Mouse (Mus musculus) layer of hippocampus, adult 18-20 months (tissue): ENCODE measurements at regions not wholly inside any gene's neighbourhood (a gene's known extent, or its start where the extent isn't known, plus 50 kb on each side); places are given as distances from the start of the nearest gene placed in this dataset.

Experiments
- DNase-seq, 2 experiments: peaks; one replicate each; pipeline ENCODE4 v3.0.0; 2022; ENCODE audit warnings: low spot score in 2 of 2

DNA sequence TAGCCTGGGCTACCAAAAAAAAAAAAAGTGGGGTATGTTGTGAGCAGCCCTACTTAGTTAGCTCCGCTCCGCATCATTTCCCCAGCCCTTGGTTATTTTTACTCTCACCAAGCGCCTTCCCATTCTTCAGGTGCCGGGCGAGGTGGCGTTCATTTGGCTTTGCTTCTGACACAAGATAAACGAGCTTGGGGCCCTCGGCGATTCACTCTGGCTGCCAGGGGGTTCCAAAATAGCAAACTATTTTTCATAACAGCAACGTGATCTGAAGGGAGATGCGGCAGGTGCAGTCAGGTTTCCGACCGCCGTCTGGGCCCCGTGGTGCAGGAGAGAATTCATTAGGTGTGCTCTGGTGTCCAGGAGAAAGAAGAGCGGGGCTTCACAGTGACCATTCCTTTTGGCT lies 403.6 kb upstream of the Rora start:
- no peak for DNase-seq

DNA sequence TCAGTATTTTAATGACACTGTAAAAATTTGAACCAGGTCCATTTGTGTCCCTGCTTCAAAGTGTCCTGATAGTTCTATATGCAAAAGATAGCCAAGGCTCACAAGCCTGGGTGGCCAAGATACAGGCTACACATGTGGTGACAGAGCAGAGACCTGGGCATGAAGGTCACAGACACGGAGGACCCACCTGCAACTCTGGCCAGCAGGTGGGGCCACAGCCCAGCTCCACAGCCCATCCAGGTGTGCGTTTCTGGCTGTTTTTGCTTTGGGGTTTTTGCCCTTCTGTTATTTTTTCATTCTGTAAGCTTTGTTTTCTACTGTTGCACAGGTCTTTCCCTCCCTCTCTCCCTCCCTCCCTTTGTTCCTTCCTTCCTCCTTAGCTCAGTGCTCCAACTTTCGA lies 399.4 kb upstream of the Rora start:
- no peak for DNase-seq

DNA sequence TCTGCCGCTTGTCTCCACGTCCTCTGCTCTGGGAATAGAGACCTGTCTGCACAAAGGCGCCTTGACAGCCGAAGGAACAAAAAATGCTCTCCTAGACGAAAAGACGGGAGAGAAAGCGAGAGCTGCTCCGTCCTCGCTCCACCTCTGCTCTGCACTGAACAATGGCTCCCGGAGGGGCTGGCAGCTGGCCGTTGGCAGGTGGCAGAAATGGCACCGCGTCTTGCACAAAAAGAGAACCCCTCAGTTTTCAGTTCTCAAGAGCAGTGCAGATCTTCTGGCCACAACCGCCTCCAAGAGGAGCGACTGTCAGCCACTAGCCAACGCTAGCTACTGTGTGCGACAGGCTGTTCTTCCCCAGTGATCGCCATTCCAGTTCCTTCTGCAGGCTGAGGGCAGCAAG lies 385.0 kb upstream of the Rora start:
- DNase-seq, result peak in 1 of 2 experiments; percentile 4

DNA sequence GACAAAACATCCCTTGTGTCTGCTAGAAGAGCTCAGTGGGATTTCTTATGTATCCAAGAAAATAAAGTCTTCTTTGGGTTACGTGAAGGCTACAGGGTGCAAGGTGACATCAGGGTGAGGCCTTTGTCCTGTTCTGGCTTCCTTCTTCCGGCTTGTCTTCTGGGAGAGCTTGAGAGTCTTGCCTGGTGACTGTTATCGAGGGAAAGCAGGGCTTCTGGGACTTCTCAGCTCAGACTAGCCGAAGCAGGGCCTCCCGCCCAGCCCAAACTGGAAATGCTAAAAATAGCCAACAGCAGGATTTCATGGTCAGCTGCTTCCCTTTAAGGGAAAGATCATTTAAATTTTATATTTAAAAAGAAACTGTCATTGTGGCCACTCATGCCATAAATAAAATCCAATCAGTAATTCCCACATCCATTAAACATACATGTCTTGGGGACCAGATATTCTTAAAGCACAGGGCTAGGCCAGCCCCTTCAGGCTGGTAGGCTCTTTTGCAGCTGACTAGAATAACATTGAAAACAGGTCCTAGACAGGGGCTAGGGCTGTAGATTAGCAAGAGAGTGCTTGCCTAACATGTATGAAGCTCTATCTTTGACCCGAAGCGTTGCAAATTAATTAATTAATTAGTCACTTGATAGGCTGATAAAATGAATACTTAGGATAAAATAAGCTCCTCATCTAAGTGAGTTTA lies 351.2 kb upstream of the Rora start:
- DNase-seq, result no peak

DNA sequence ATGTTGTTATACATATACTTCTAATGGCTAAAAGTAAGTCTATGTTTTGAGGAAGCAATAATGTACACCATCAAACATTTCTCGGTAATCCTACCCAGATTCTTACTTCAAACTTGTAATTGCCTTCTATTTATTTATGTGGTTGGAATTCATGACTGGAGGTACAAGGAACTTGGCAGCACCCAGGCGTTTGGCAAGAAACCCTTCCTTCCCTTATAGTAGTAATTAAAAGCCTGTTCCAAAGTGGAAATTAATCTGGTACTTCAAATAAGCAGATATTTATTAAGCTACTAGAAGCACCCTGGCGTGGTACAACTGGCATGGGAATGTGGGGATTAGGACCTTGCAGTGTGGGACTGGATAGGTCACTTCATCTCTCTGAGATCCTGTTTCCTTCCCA lies 322.9 kb upstream of the Rora start:
- DNase-seq, result peak in 1 of 2 experiments; percentile 7

DNA sequence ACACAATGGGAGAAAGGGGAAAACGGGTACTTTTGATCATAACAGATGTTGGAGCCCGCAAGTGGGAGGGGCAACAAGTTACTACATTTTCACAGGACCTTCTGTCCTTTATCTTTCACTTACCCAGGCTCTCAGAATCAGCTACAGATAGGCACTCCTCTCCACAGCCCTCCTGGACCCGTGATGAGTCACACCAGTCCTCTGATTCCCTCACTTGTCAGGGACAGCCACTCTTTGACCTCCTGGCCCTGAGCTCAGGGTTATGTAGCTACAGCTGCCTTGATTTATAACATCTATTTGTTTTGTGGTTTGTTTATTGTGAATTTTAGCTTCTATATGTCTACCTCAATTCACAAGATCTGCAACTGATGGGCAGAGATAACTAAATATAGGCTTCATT lies 312.7 kb upstream of the Rora start:
- DNase-seq, result no peak

DNA sequence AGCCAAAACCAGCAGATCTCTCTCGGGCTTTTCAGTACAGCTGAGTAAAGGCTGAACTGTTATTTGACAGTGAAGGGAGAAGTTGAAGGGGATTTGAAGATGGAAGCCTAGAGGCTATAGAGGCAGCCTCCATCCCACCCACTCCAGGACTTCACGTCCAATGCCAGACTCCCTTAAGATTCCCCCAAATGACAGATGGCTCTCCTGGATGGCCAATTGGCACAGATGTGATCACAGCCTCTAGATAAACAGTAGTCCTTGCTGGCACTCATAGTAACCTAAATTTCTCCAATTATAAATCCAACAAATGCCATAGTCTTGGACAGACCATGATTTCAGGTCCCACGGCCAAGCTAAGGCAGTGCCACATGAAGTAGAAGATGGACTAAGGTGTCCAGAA lies 312.1 kb upstream of the Rora start:
- DNase-seq, result no peak

DNA sequence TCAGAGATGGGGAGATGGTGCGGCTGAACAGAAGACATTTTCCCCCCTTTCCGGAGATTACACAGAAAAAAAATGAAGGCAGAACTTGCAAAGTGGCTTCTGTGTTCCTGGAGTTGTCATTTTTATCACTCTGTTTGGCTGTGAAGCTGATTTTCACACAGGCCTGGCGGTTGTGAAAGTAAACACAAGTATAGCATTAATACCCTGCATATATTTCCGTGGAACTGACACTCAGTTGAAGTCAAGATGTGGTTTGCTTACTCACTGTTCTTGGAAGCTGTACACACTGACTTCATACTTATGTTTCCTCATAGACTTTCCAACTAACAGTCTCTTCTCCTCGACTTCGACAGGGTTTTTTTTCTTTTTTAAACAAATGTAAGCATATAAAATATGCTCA lies 306.2 kb upstream of the Rora start:
- DNase-seq, result no peak

DNA sequence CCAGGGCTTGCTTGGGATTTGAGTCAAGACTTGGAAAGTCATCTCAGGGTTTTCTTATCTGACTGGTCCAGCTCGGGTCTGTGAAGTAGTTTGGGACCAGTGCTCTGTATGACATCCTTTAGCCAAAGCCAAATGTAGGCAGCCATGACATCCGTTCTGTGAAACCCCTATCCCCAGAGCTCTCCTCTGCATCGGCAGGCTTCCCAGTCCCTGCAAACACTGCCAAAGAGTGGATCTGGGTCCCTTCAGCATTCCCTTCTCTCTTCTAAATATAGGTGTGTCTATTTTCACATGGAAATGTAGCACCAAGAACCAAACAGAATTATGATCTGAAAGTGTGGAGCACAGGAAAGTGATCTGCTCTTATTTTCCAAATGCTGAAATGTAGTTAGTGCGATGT lies 302.1 kb upstream of the Rora start:
- no peak for DNase-seq

DNA sequence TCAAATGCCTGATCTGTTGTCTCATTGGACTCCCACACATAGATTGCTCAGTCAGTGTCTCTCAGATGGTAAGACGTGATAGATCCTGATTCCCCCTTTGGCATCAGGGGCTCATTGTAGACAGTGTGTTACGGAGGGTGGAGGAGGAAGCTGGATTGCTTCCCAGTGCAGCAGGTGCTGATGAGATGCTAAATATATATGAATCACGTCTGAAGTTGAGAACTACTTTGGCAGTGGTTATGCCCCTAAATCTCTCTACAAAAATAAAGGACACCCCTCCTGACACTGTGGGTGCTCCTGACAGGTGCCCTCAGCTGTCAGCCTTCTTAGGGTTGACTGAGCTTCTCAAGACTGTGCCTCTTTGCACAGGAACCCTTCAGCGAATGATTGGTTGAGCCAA lies 299.1 kb upstream of the Rora start:
- DNase-seq, result peak; percentile 58 to 78

DNA sequence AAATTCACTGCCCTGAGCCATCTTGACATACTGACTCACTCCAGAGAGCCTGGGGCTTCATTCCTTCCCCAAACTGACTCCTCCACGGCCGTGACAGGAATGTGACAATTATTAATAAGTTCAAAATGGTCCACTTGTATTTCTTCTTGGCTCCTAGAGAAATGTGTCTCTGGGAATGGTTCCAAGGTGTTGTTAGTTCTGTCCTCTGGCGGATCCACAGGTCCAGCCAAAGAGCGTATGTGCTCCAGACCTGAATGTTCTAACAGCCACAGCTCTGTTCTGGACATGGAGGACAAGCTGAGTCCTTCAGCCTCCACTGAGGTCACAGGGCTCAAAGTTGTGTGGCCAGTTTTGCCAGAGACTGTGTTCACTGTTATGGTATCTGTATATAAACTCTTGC lies 297.5 kb upstream of the Rora start:
- no peak for DNase-seq

DNA sequence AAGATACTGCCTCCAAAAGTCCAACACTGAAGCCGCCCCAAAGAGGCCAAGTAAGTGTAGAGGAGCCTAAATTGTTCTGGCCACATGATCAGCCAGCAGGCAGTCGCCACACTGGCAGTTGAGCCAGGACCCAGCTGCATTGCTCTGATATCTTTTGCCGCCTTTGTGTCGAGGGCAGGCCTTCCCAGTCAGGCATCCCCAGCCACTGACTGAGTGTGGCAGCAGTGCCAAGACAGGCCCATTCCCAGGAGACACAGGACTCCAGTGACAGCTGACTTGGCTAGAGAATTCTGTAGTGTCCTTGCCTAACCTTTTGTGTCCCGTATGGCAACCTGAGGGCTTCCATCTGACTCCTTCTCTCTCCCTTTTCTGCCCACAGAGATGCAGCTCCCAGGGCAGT lies 296.4 kb upstream of the Rora start:
- no peak for DNase-seq

DNA sequence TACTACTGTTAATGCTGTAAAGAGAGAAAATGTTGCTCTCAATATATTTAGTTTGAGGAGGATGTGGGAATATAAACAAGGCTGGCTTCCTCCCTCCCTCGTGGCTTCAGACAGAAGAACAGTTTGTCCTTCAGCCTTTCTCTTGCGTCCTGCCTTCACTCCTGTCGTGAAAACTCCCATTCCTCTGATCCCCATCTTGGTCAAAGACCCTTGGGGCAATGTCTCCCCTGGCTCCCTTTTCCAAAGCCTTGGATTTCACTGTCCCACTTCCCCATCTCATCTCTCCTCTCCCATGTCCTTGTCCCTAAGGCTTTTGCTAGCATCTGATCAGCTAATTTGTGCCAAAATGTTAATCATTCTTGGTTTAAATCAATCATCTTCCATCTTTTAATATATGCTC lies 286.6 kb upstream of the Rora start:
- no peak for DNase-seq

DNA sequence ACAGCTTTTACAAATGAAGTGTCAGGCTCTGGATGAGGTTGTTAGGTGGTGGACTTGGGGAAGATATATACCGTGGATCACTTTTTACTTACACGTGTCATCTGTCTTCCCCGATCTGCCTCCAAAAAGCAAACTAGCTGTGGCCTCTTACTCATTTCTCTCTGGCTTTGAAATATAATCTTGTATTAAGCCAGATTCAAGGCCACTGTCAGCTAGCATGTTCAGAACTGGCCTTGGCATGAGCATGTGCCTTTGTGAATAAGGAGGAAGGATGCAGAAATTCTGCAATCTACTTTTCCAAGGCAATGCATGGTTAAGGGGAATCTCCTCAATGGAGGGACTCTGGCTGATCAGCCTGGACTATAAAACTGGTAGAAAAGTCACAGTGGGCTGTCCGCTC lies 286.0 kb upstream of the Rora start:
- DNase-seq, result no peak

DNA sequence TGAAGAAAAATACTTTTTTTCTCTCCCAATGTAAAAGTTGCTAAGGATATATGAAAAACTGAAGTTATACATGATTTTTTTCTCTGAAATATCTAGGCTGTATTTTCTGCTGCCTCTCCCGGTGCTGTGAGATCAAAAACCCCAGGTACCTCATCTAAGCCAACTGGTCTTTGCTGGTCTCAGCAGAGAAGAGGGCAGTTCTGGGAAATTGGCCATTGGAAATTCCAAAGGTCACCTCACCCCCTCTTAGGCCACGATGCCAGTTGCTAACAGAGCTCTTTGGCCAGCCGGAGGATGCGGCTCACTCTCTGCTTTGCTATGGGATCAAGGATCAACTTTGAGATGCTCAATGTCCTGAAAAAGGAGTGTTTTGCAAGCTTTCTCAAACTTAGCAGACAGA lies 280.9 kb upstream of the Rora start:
- DNase-seq, result no peak

DNA sequence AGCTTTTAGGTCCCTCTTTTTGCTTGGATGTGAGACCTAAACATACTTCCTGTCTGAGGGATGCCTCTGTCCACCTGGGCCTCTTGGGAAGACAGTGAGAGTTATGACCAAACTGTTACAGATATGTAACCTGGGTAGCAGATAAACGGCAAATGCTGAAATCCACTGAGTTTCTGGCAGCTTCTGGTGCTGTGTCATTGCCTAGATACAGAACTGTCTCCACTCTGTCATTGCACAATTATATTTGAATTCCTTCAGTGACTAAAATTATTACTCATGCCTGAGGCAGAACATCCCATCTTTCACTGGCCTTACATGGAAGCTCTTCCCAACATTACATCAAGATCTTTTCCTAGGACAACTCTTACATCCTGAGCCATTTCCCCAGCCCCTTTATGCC lies 277.4 kb upstream of the Rora start:
- DNase-seq, result no peak

DNA sequence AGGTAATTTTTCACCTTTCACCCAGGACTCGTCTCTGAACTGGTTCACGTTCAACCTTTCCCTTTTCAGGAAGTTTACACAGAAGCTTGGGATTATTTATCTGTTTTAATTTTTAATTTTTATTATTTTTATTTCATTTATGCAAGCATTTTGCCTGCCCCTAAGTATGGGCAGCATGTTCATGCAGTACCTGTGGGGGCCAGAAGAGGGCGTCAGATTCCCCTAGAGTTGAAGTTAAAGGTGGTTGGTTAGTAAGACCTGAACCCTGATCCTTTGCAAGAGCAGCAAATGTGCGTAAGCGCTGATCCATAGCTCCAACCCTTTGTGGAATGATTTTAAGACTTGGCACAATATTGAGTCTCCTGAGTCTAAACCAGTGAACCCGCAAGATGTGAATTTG lies 271.7 kb upstream of the Rora start:
- DNase-seq, result no peak

DNA sequence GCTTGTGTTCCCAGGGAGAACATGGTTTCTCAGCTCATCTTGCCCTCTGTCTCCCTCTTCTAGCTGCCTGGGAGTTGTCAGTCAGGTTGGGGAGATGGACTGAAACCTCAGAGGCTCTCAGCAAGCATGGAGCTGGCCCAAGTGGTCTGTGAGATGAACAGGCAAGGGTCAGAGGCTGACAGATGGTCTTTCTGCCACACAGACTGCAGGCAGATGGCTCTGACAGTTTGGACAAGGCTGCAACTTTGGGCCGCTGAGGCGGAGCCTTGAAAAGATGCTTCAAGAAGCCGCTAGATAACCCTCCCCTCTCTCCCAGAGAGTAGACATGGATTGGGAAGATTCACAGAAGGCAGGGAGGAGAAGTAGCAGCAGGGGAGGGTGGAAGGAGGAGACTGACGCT lies 252.7 kb upstream of the Rora start:
- DNase-seq, result peak in 1 of 2 experiments; percentile 2

DNA sequence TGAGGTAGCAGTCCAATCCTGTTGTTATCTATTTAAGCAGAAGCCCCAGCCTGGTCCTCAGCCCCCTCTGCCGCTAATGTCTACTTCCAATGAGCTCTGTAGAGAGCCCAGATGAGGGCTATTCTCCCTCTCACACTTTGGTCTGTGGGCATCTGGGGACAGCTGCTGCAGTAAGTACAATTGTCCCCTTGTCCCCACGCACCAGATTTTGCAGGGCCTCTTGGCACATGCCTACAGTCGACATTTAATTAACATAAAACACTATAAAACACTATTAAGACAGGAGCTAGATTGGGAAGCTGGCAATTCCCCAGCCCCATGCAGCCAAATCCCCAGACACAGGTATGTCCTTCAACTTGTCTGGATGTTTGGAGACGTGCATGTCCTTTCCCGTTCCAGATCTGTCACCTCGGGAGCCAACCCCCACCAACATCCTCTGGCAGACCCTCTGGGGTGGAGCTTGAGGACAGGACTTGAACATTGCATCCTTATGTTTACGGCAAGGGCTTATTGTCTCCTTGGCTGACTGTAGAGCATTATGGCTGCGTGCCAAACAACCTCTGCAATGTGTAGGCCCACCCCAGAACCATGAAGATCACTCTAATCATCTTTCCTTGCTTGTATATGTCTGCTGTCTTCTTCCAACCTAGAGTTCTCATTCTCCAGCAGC lies 251.3 kb upstream of the Rora start:
- peak; percentile 8 to 11 for DNase-seq

DNA sequence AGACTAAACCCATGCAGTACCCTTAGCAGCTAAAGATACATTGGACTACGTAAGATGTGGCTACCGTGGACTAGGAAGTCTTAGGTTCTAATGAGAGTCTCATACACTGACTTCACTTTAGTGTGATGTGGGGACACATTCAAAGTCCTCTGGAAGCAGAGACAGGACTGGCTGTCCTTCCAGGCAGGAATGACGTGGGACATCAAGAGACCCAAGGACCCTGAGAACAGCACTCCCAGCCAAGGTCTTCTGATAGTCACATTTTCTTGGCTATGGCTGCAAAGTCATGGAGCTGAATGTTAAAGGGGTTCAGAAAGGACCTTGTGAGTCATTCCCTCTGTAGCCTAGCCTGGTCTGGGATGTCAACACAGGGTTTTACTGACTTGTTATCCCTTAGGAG lies 250.6 kb upstream of the Rora start:
- DNase-seq, result peak in 1 of 2 experiments; percentile 2

DNA sequence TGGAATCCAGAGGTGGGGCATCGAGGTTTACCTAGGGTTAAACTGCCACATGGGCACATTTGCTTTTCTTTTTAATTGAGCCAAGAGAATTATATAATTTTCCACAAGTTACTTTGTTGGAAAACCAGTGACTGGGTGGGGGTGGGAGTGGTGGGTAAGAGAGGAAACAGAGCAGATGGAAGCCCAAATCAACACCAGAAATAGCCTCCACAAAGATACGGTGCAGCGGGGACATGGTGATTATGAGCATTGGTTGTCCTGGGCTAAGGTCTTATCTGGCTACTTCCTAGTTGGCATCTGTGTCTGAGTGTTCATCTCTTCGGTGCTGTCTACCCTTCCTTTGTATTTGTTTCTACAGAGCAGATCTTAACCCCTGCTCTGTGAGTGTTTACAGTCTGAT lies 250.1 kb upstream of the Rora start:
- peak in 1 of 2 experiments; percentile 11 for DNase-seq

DNA sequence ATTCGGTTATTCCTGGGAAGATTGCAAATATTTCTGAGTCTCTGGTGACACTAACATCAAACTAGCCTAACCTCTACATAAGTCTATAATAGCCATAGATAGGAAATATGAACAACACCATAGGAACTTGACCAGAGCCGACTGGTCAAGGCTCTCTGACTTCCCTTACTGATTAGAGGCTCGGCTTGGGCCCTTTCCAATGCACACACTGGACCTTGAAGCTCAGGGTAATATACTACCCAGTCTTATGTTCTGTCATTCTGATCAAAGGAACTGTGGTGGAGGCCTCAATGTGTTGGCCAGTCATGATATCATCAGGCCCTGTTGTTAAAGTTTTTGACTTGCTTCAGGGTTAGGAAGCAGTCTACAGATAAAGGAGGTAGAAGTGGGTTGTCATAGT lies 243.8 kb upstream of the Rora start:
- DNase-seq, result no peak

DNA sequence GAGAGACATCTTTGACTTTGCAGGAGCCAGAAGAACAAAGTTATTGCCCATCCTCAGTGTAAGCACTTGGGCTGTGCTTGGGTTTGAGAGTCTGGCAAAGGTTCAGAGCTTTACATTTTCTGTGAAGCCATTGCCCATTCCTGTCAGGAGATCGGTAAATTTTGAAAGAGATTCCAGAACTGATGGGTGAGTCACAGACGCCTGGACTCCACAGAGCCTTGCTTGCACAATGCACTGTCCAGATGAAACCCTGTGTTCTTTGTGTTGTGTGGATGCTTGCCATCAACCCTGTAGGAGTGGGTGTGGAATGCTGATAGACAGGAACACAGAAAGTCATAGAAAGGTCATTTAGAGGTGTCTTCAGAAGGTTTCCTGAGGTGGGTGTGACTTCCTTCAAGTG lies 227.3 kb upstream of the Rora start:
- DNase-seq, result no peak
